In genomic region chr6:115855733-115856360, GRCm38 (mm10) we compare ENCODE assay signal across 12 mouse cellular contexts. TPM values are rescaled to one million over a fixed set of nuclear protein-coding genes. Genes with fewer than 3 reads are reported as not detected.
DNase-seq lines count a peak whose midpoint lies in the region; ATAC-seq and TF ChIP-seq lines count a peak whose summit lies in the region.
"Had no signal": no experiment of that assay in that cellular context is flagged by ENCODE, and none has a peak within 500 bp of the region (broad histone marks: within the 10 kb centered on the region; RNA-seq: fewer than 3 reads in every experiment).

No protein-coding gene starts in this region.

- no peaks in the 10 kb centered on the region for H3K27me3 ChIP-seq in heart, embryonic 15.5 days
- H3K27me3 ChIP-seq in embryonic facial prominence, embryonic 14.5 days (replicated peaks; ENCODE audit: control insufficient read depth, insufficient read depth, low read length): no peaks in the 10 kb centered on the region
- H3K27me3 ChIP-seq: hindbrain, embryonic 12.5 days; neural tube, embryonic 15.5 days had no signal

- TF ChIP-seq CTCF in left cerebral cortex, adult 2 months (IDR thresholded peaks at IDR 0.05): no peak

- intact Hi-C loops in heart, postnatal 25 days (cut with DNase I): no loop called here
- intact Hi-C loops in left cerebral cortex, adult 2 months (cut with DNase I): no loop called here
- intact Hi-C loops in left cerebral cortex, postnatal 14 days (cut with DNase I): no loop called here

- H3K4me1 ChIP-seq in heart, embryonic 15.5 days (replicated peaks): peaks cover 34% of the 10 kb centered on the region
- peaks cover 14% of the 10 kb centered on the region for H3K4me1 ChIP-seq in embryonic facial prominence, embryonic 14.5 days (ENCODE audit: control insufficient read depth, insufficient read depth, low read length)

- H3K4me2 ChIP-seq in heart, embryonic 15.5 days: no peak overlapping the region
- H3K4me2 ChIP-seq in embryonic facial prominence, embryonic 14.5 days (ENCODE audit: low read depth, low read length): no peak overlapping the region
- H3K4me2 ChIP-seq: hindbrain, embryonic 12.5 days; neural tube, embryonic 15.5 days had no signal

- H3K9ac ChIP-seq in heart, embryonic 15.5 days: no peak overlapping the region
- no peak overlapping the region for H3K9ac ChIP-seq in embryonic facial prominence, embryonic 14.5 days (ENCODE audit: low read depth, low read length)
- H3K9ac ChIP-seq: hindbrain, embryonic 12.5 days; liver, postnatal 0 days; neural tube, embryonic 15.5 days had no signal

- no peaks in the 10 kb centered on the region for H3K36me3 ChIP-seq in heart, embryonic 15.5 days
- H3K36me3 ChIP-seq in embryonic facial prominence, embryonic 14.5 days (ENCODE audit: control insufficient read depth, insufficient read depth, low read length): no peaks in the 10 kb centered on the region
- H3K36me3 ChIP-seq: hindbrain, embryonic 12.5 days; neural tube, embryonic 15.5 days had no signal

- 67% methylated on average over 3 of the region's 3 CpGs for WGBS in heart, embryonic 15.5 days
- 75% methylated on average over 3 of the region's 3 CpGs for WGBS in embryonic facial prominence, embryonic 14.5 days

- no peak overlapping the region for H3K4me3 ChIP-seq in heart, embryonic 15.5 days
- no peak overlapping the region for H3K4me3 ChIP-seq in left cerebral cortex, adult 2 months
- no peak overlapping the region for H3K4me3 ChIP-seq in embryonic facial prominence, embryonic 14.5 days (ENCODE audit: low read depth, low read length)
- H3K4me3 ChIP-seq: erythroblast, embryonic 14.5 days; hindbrain, embryonic 12.5 days; neural tube, embryonic 15.5 days had no signal

- DNase-seq in heart, postnatal 25 days (ENCODE audit: low spot score): no peak
- no peak for DNase-seq in left cerebral cortex, adult 2 months (ENCODE audit: extremely low spot score in 1 of 2, low spot score in 2 of 2)
- DNase-seq in left cerebral cortex, postnatal 14 days (ENCODE audit: low spot score in 2 of 2): no peak
- DNase-seq in embryonic facial prominence, embryonic 14.5 days (ENCODE audit: low spot score): no peak
- DNase-seq in layer of hippocampus, postnatal 14 days (ENCODE audit: low spot score in 2 of 2): peak; percentile 40 to 78
- DNase-seq: cerebellum, postnatal 25 days; liver, postnatal 0 days had no signal

- H3K9me3 ChIP-seq in heart, embryonic 15.5 days (replicated peaks): no peaks in the 10 kb centered on the region
- H3K9me3 ChIP-seq in embryonic facial prominence, embryonic 14.5 days (ENCODE audit: control insufficient read depth, low read length): no peaks in the 10 kb centered on the region
- H3K9me3 ChIP-seq: hindbrain, embryonic 12.5 days; neural tube, embryonic 15.5 days had no signal

- H3K27ac ChIP-seq in heart, embryonic 15.5 days: peak overlapping the region; percentile 61
- H3K27ac ChIP-seq in left cerebral cortex, adult 2 months: peak overlapping the region; percentile 24; the same call in 1 of the 2 replicates
- peak overlapping the region; percentile 34; the same call in 1 of the 2 replicates for H3K27ac ChIP-seq in embryonic facial prominence, embryonic 14.5 days (replicated peaks; ENCODE audit: low read depth, low read length)
- H3K27ac ChIP-seq: hindbrain, embryonic 12.5 days; neural tube, embryonic 15.5 days had no signal

- no peak for ATAC-seq in heart, embryonic 15.5 days (replicated peaks; ENCODE audit: insufficient number of reproducible peaks, insufficient read depth, low FRiP score, low read depth)
- no peak for ATAC-seq in embryonic facial prominence, embryonic 14.5 days (ENCODE audit: low read depth)
- ATAC-seq in frontal cortex, adult (ENCODE audit: low TSS enrichment): no peak
- ATAC-seq: liver, postnatal 0 days had no signal

RNA-seq across cellular contexts. Expression of gene Ift122, which starts 2.6 kb away (rescaled TPM):
- 18.4 and 24.2 TPM in 2 replicates for polyA plus RNA-seq in heart, embryonic 15.5 days (2015; fragmentation: Nextera tagmentation; extraction: Ambion mirVana)
- total RNA-seq in heart, postnatal 25 days (2021): 10 to 100 TPM; 11.4 to 11.7 TPM
- 10 to 100 TPM; 31.1 to 32.7 TPM for total RNA-seq in left cerebral cortex, adult 2 months (2021)
- total RNA-seq in left cerebral cortex, postnatal 14 days (2021): 10 to 100 TPM; 31.6 to 35.1 TPM
- 20.4 and 21.8 TPM in 2 replicates for polyA plus RNA-seq in embryonic facial prominence, embryonic 14.5 days (2014; fragmentation: Nextera tagmentation; extraction: Ambion mirVana)
- 10 to 100 TPM; 23.8 to 24.7 TPM for total RNA-seq in layer of hippocampus, postnatal 14 days (2021)

RNA-seq across cellular contexts. Expression of gene Mbd4, which starts 2.7 kb away (rescaled TPM):
- 9.2 and 11.3 TPM in 2 replicates for polyA plus RNA-seq in heart, embryonic 15.5 days (2015; fragmentation: Nextera tagmentation; extraction: Ambion mirVana)
- 1 to 10 TPM in 1 of 2 experiments, under 1 TPM in 1; 0.95 to 1.2 TPM for total RNA-seq in heart, postnatal 25 days (2021)
- 1 to 10 TPM; 8.5 TPM for total RNA-seq in left cerebral cortex, adult 2 months (2021)
- total RNA-seq in left cerebral cortex, postnatal 14 days (2021): 1 to 10 TPM; 7.4 to 8.1 TPM
- polyA plus RNA-seq in embryonic facial prominence, embryonic 14.5 days (2014; fragmentation: Nextera tagmentation; extraction: Ambion mirVana): 13.3 and 13.4 TPM in 2 replicates
- total RNA-seq in layer of hippocampus, postnatal 14 days (2021): 1 to 10 TPM; 5.0 to 5.8 TPM

RNA-seq across cellular contexts. Expression of gene Efcab12, which starts 17.6 kb away (rescaled TPM):
- 0.29 and 0.53 TPM in 2 replicates for polyA plus RNA-seq in heart, embryonic 15.5 days (2015; fragmentation: Nextera tagmentation; extraction: Ambion mirVana)
- under 1 TPM; 0.39 to 0.49 TPM for total RNA-seq in heart, postnatal 25 days (2021)
- 1 to 10 TPM; 5.4 to 6.1 TPM for total RNA-seq in left cerebral cortex, adult 2 months (2021)
- total RNA-seq in left cerebral cortex, postnatal 14 days (2021): 1 to 10 TPM; 3.4 to 4.8 TPM
- 0.79 and 0.89 TPM in 2 replicates for polyA plus RNA-seq in embryonic facial prominence, embryonic 14.5 days (2014; fragmentation: Nextera tagmentation; extraction: Ambion mirVana)
- total RNA-seq in layer of hippocampus, postnatal 14 days (2021): 1 to 10 TPM; 2.9 to 4.0 TPM
- polyA plus RNA-seq: erythroblast, embryonic 14.5 days; liver, postnatal 0 days had no signal

RNA-seq across cellular contexts. Expression of gene Rpl32, which starts 47.3 kb away (rescaled TPM):
- polyA plus RNA-seq in heart, embryonic 15.5 days (2015; fragmentation: Nextera tagmentation; extraction: Ambion mirVana): 1,057 and 1,253 TPM in 2 replicates
- total RNA-seq in heart, postnatal 25 days (2021): 100 to 1,000 TPM; 575 to 621 TPM
- total RNA-seq in left cerebral cortex, adult 2 months (2021): 100 to 1,000 TPM; 429 to 479 TPM
- 100 to 1,000 TPM; 508 TPM for total RNA-seq in left cerebral cortex, postnatal 14 days (2021)
- polyA plus RNA-seq in embryonic facial prominence, embryonic 14.5 days (2014; fragmentation: Nextera tagmentation; extraction: Ambion mirVana): 2,245 and 2,432 TPM in 2 replicates
- total RNA-seq in layer of hippocampus, postnatal 14 days (2021): 100 to 1,000 TPM; 500 to 526 TPM

Comparison
In these comparisons a context has a peak if more than half of its experiments do, and no peak if none do; other contexts are left out.
1. DNase-seq: peak in layer of hippocampus, postnatal 14 days (2 of 2); none in heart, postnatal 25 days (single experiment), left cerebral cortex, adult 2 months (0 of 2), left cerebral cortex, postnatal 14 days (0 of 2) and embryonic facial prominence, embryonic 14.5 days (single experiment).
2. Peak in every context shown above with its lines, with median percentiles within 50 percentile points of each other: H3K27ac ChIP-seq.